Mouse (Mus musculus) kidney, postnatal 14 days (tissue): Measurements from ENCODE around the gene Vapb.

Experiments
- DNase-seq: peaks from one replicate; pipeline ENCODE4 v3.0.0; 2022; ENCODE audit warnings: mixed read lengths

The Vapb gene

GRCm38 (mm10) chr2:173738232-173738631 lies 921 bp downstream of the Vapb start:
- no peak for DNase-seq

- no peak for DNase-seq
Measured at GRCm38 (mm10) chr2:173739107-173739506, 1.8 kb downstream of the Vapb start.

- peak; percentile 20 for DNase-seq
Measured at GRCm38 (mm10) chr2:173742090-173742489, 4.8 kb downstream of the Vapb start.

- no peak for DNase-seq
Measured at GRCm38 (mm10) chr2:173742744-173743143, 5.4 kb downstream of the Vapb start.

- DNase-seq = no peak
Measured at GRCm38 (mm10) chr2:173744070-173744815, 6.9 kb downstream of the Vapb start.

GRCm38 (mm10) chr2:173748961-173749659 lies 11.8 kb downstream of the Vapb start:
- DNase-seq = no peak

GRCm38 (mm10) chr2:173755433-173756144 lies 18.3 kb downstream of the Vapb start:
- no peak for DNase-seq

GRCm38 (mm10) chr2:173757624-173758155 lies 20.4 kb downstream of the Vapb start:
- DNase-seq = no peak

GRCm38 (mm10) chr2:173760607-173761006 lies 23.3 kb downstream of the Vapb start:
- DNase-seq = no peak

- DNase-seq = no peak
Measured at GRCm38 (mm10) chr2:173764629-173765028, 27.3 kb downstream of the Vapb start.

- DNase-seq = no peak
Measured at GRCm38 (mm10) chr2:173767959-173768595, 30.8 kb downstream of the Vapb start.

- DNase-seq = no peak
Measured at GRCm38 (mm10) chr2:173769183-173769582, 31.9 kb downstream of the Vapb start.

GRCm38 (mm10) chr2:173770620-173771019 lies 33.3 kb downstream of the Vapb start:
- no peak for DNase-seq

- no peak for DNase-seq
Measured at GRCm38 (mm10) chr2:173771706-173772105, 34.4 kb downstream of the Vapb start.

GRCm38 (mm10) chr2:173775556-173775955 lies 38.2 kb downstream of the Vapb start:
- DNase-seq = no peak

- DNase-seq = no peak
Measured at GRCm38 (mm10) chr2:173776108-173776507, 38.8 kb downstream of the Vapb start.

- no peak for DNase-seq
Measured at GRCm38 (mm10) chr2:173780931-173781330, 43.6 kb downstream of the Vapb start.

- no peak for DNase-seq
Measured at GRCm38 (mm10) chr2:173784366-173784765, 47.1 kb downstream of the Vapb start.

GRCm38 (mm10) chr2:173784884-173785283 lies 47.6 kb downstream of the Vapb start:
- DNase-seq = no peak

GRCm38 (mm10) chr2:173789945-173790804 lies 52.9 kb downstream of the Vapb start:
- DNase-seq = peak; percentile 69

- DNase-seq = no peak
Measured at GRCm38 (mm10) chr2:173791904-173792757, 54.8 kb downstream of the Vapb start.
